Mouse (Mus musculus) liver, adult 2 months (tissue): ENCODE results near the gene Ptpra.

Experiments
- CTCF ChIP-seq: fragments of 200-500 bp; IDR thresholded peaks from 2 replicates; pipeline ENCODE4 v1.5.1; 2011; ENCODE audit warnings: low read depth, low read length, control low read depth
- POLR2A ChIP-seq: fragments of 200-500 bp; IDR thresholded peaks from 2 replicates; pipeline ENCODE4 v1.6.1; 2011; ENCODE audit warnings: low read length, control low read depth; ENCODE audit not compliant: insufficient read depth; ENCODE audit errors: extremely low read depth

GRCm38 (mm10) chr2:130482177-130482576 lies 32.1 kb downstream of the Ptpra start:
- TF ChIP-seq POLR2A (no peak), CTCF (no peak)
